Mouse (Mus musculus) heart, embryonic 11.5 days (tissue): Measurements from ENCODE around the gene Tuba4a. TPM values are rescaled to one million over a fixed set of nuclear protein-coding genes. Genes with fewer than 3 reads are reported as not detected.

Experiments
- ATAC-seq: fragments of 200-750 bp; cut with Nextera tagmentation; replicated peaks from 2 replicates; pipeline ENCODE4 v1.8.0; 2017; ENCODE audit warnings: moderate library complexity; ENCODE audit not compliant: insufficient number of reproducible peaks, low FRiP score, low TSS enrichment
- H3K27ac ChIP-seq: fragments of 300-500 bp; sonication (generic); 2 replicates; pipeline ENCODE4 v1.5.1; 2014; ENCODE audit warnings: mild to moderate bottlenecking, low read depth, low read length
- H3K27me3 ChIP-seq: fragments of 300-500 bp; sonication (generic); 2 replicates; pipeline ENCODE4 v1.6.1; 2014; ENCODE audit warnings: mild to moderate bottlenecking, low read length, mixed read lengths; ENCODE audit not compliant: control insufficient read depth, insufficient read depth
- H3K36me3 ChIP-seq: fragments of 300-500 bp; sonication (generic); 2 replicates; pipeline ENCODE4 v1.6.1; 2014; ENCODE audit warnings: mild to moderate bottlenecking, low read length, moderate library complexity, mixed read lengths; ENCODE audit not compliant: control insufficient read depth, insufficient read depth
- H3K4me1 ChIP-seq: fragments of 300-500 bp; sonication (generic); 2 replicates; pipeline ENCODE4 v1.6.1; 2014; ENCODE audit warnings: low read length; ENCODE audit not compliant: control insufficient read depth, insufficient read depth
- H3K4me2 ChIP-seq: fragments of 300-500 bp; sonication (generic); 2 replicates; pipeline ENCODE4 v1.6.1; 2014; ENCODE audit warnings: mild to moderate bottlenecking, moderate library complexity
- H3K4me3 ChIP-seq: fragments of 300-500 bp; sonication (generic); 2 replicates; pipeline ENCODE4 v1.5.1; 2014; ENCODE audit warnings: low read depth, low read length
- H3K9ac ChIP-seq: fragments of 300-500 bp; sonication (generic); 2 replicates; pipeline ENCODE4 v1.6.1; 2014; ENCODE audit warnings: mild to moderate bottlenecking, low read depth, low read length, moderate library complexity
- H3K9me3 ChIP-seq: fragments of 300-500 bp; sonication (generic); replicated peaks from 2 replicates; pipeline ENCODE4 v1.6.1; 2016; ENCODE audit warnings: low read length; ENCODE audit not compliant: control insufficient read depth
- WGBS: fragments of 180-500 bp; shearing (Covaris S2); extraction: QIAGEN DNeasy Blood & Tissue Kit; methylation state at CpG from one replicate; pipeline ENCODE4 v1.1.7; 2014; ENCODE audit not compliant: insufficient replicate concordance; 5-methylcytosine and 5-hydroxymethylcytosine counted together
- polyA plus RNA-seq: library from polyadenylated mRNA; unstranded; fragments of >200 nt; fragmentation: Nextera tagmentation; extraction: Ambion mirVana; gene quantifications from 2 replicates; pipeline ENCODE4 v1.2.1, GENCODE M21; 2014

The Tuba4a gene
- 39.2 and 39.8 TPM in 2 replicates for polyA plus RNA-seq

DNA sequence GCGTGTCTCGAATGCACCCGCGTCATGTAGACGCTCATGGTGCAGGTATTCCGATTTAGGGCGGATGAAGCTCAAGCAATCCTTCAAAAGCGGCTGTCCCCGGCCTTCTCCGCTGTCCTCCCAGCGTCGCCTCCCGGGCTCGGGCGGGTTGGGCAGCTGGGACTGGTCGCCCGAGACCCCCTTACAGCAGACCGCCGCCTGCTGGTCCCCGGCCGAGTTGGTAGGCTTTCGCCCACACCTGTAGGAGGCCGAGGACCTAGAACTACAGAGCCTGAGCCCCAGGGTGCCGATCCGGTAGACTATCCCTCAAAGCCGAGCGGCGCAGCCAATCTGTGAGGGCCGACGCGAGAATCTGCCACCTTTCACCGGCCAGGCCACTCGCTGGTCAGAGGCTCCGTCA, at the start of gene Tuba4a:
Tuba4a (minus strand) TSS at position 335 of the 400 bp plus-strand sequence.
- Histone ChIP-seq H3K4me1 (peaks cover 6% of the 10 kb centered on the region; the same call in 1 of the 2 replicates), H3K27ac (no peak within 1 kb of the TSS), H3K4me2 (peak within 1 kb of the TSS; percentile 100), H3K9me3 (no peaks in the 10 kb centered on the region), H3K9ac (peak within 1 kb of the TSS; percentile 65), H3K36me3 (peaks cover 5% of the 10 kb centered on the region; the same call in 1 of the 2 replicates), H3K4me3 (peak within 1 kb of the TSS; percentile 67), H3K27me3 (peaks cover 54% of the 10 kb centered on the region)
- no peak for ATAC-seq
- WGBS = under 1% methylated on average over 34 of the region's 34 CpGs

DNA sequence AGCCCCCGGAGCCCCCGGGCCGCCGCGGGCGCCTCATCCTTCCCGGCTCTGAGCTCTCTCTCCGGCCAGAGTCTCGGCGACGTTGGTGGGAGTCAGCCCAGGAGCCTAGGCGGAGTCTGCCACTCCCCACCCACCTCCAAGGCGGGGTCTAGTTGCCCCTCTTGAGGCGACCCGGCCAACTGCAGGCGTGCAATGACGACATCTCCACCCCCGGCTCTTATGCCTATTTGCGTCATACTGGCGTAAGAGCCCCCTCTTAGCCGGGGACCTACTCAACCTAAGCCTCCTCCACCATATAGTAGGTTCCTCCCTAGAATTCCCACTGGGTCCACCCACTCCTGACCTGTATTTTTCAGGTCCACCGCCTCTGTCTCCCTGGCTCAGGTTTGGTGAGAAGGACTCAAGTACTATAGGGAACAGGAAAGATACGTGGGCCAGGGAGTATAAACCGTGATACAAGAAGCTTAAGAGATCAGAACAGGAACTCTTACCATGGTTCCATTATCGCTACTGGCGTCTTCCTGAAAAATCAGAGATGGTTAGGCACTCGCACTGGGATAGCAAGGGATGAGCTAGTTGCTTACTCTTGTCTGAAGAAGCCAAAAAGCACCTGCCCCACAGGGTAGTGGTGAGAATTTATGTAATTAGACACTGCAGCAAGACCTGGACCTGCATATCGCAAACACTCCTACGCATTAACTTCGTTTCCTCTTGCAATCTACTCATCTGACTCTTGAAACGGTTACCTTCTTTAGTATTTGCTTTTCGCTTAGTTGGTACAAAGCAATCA, 44.6 kb upstream of the Tuba4a start, which contains the start of gene Ptprn:
Ptprn (minus strand) TSS at position 412 of the 790 bp plus-strand sequence.
- H3K36me3 ChIP-seq = no peaks in the 10 kb centered on the region
- H3K9me3 ChIP-seq = no peaks in the 10 kb centered on the region
- peaks cover 40% of the 10 kb centered on the region for H3K27me3 ChIP-seq
- no peak for ATAC-seq
- H3K27ac ChIP-seq = no peak within 1 kb of the TSS
- H3K4me1 ChIP-seq = no peaks in the 10 kb centered on the region; the same call in 1 of the 2 replicates
- H3K9ac ChIP-seq = no peak within 1 kb of the TSS
- H3K4me3 ChIP-seq = 0 out of 2 replicates have a peak within 1 kb of the TSS, but pooled peaks have one; percentile 0
- H3K4me2 ChIP-seq = peak within 1 kb of the TSS; percentile 39
- 8% methylated on average over 32 of the region's 32 CpGs for WGBS

DNA sequence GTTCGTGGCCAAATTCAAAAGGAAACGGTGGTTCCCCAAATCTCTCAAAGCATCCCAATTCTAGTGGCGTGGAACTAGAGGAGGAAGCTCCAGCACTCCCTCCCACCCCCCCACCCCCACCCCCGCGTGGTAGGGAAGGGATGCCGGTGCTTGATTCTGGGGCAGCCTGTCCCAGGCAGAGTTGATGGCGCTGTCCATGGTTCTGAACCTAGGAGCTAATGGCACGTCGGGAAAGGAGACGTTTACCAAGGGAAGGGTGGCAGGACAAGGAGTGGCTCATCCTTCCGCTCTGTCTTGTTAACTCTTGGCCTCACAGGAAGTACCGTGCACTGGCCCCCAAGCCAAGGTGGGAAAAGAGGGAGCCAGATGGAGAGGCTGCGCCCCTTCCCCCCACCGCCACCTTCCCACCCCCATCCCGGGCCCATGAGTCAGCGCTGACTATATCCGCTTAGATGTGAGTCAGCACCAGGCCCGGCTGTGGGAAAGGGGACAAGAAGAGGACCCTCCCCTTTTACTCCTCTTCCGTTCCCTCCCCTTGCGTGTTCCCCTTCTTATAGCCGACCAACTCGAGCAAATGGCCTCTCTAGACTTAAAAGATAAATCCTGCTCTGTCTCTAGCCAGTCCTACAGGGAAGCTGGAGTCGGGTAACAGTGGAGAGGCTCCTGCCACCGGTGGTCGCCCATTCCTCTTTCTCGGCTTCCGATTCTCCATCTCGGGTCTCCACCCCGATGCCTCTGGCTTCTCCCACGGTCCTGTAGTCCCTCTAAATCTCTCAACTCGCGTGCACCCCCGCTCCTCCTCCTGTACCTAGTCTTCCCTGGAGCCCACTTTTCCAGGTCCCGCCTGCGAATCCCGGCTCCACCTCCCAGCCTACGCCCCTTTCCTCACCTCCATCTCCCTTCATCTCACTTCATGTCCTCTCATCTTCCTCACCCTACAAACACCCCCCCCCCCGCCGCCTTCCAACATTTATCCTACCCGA, 43.6 kb upstream of the Tuba4a start:
- no peaks in the 10 kb centered on the region; the same call in 1 of the 2 replicates for H3K4me1 ChIP-seq
- H3K9me3 ChIP-seq = no peaks in the 10 kb centered on the region
- 2% methylated on average over 40 of the region's 40 CpGs for WGBS
- no peaks in the 10 kb centered on the region for H3K36me3 ChIP-seq
- H3K4me2 ChIP-seq = peak overlapping the region; percentile 39
- H3K27me3 ChIP-seq = peaks cover 40% of the 10 kb centered on the region
- no peak overlapping the region for H3K27ac ChIP-seq
- H3K9ac ChIP-seq = no peak overlapping the region
- ATAC-seq = no peak; the same call in 1 of the 2 replicates
- H3K4me3 ChIP-seq = 0 out of 2 replicates have a peak overlapping the region, but pooled peaks have one; percentile 0

DNA sequence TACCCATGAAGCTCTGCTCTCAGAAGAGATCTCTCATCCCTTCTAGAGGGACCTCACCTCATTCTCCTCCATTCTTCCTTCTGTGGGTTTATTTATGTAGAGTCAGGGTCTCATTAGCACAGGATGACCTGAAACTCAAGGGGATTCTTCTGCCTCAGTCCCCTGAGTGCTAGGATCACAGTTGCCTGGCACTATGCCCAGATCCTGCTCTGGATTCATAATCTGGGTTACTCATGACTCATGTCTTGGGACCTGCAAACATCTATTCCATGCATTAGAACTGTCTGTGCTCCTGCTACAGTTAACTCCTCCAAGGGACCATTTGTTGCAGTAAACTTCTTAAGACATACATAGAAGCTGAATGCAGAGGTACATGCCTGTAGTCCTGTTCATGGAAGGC, 41.6 kb upstream of the Tuba4a start:
- Histone ChIP-seq H3K4me2 (no peak overlapping the region), H3K36me3 (no peaks in the 10 kb centered on the region), H3K9me3 (no peaks in the 10 kb centered on the region), H3K4me1 (no peaks in the 10 kb centered on the region; the same call in 1 of the 2 replicates), H3K9ac (no peak overlapping the region), H3K27ac (no peak overlapping the region), H3K27me3 (peaks cover 37% of the 10 kb centered on the region), H3K4me3 (no peak overlapping the region)
- ATAC-seq = no peak

DNA sequence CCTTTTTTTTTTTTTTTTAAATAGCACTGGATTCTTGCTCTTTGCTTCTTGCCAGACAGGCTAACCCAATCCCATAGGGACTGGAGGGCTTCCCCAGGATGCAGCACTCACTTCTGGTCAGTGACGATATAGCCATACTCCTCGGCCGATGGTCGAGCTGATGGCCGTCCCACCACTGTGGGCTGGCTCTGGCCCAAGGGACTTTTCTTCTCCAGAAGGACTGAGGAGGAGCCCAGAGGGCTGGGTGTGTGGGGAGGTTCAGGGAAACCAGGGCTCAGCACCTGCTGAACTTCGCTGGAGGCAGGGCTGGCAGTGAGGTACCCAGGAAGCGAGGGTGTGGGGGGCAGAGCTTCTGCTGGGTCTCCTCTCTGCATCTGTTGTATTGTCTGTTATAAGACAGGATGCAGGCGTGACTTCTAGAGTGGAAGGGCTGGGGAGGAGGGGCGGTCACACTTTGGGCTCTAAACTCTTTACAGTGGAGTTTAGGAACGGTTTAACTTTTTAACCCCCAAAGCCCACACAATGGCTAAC, 35.9 kb upstream of the Tuba4a start:
- no peak overlapping the region for H3K27ac ChIP-seq
- H3K4me1 ChIP-seq = no peaks in the 10 kb centered on the region
- no peak overlapping the region for H3K9ac ChIP-seq
- ATAC-seq = no peak
- no peaks in the 10 kb centered on the region for H3K36me3 ChIP-seq
- H3K4me3 ChIP-seq = no peak overlapping the region
- WGBS = 64% methylated on average over 10 of the region's 10 CpGs
- no peaks in the 10 kb centered on the region for H3K9me3 ChIP-seq
- H3K4me2 ChIP-seq = no peak overlapping the region
- peaks cover 4% of the 10 kb centered on the region; the same call in 1 of the 2 replicates for H3K27me3 ChIP-seq

DNA sequence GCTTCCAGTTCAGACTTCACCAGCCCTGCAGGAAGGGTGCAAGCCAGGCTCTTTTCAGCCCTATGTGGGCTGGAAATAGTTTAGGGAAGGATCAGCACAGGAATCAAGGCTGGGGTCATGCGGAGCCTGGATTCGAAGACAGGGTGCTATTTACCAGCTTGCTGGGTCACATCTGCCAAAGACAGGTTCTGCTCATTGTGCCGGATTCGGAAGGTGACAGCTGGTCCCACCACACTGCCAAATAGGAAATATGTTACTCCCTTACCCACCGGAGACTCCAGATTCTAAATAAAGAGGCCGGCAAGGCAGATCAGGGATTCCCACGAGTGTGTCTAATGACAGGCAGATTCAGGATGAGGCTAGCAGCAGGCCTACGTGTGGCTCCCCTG, 35.0 kb upstream of the Tuba4a start:
- H3K4me3 ChIP-seq = no peak overlapping the region
- no peaks in the 10 kb centered on the region for H3K36me3 ChIP-seq
- WGBS = 65% methylated on average over 8 of the region's 8 CpGs
- ATAC-seq = no peak
- H3K9ac ChIP-seq = no peak overlapping the region
- H3K27ac ChIP-seq = no peak overlapping the region
- peaks cover 4% of the 10 kb centered on the region; the same call in 1 of the 2 replicates for H3K27me3 ChIP-seq
- no peaks in the 10 kb centered on the region for H3K4me1 ChIP-seq
- no peaks in the 10 kb centered on the region for H3K9me3 ChIP-seq
- no peak overlapping the region for H3K4me2 ChIP-seq

DNA sequence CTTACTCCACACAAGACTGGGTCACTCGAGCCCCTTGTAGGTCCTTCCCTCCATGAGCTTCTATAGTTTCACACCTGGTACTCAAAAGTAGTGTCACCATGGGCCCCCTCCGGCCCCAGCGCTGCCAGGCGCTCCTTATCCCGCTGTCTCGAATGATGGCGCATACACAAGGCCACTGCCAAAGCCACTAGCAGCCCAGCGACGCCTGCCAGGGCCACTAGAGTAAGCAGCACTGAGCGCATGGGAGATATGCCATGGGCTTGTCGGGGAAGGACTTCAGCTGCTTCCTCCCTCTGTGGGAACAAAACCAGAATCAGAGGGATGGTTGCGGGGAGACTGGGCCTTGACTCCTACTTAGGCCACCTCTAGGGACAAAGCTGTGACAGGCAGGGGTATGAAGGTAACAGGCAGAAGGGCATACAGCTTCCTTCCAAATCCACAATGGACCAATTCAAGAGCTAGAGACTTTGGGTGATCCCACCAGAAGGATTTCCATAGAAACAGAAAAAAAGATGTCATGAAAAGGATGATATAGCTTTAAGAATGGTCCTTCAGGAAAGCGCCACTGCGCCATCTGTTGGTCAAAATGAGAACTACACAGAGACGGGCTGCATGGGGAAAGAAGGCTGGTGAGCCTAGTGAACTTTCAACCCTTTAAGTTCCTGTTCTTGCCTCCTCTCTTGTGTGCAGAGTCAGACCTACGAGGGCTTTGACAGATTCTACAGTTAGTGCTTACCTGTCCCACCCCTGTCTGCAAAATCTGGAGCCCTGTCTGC, 34.4 kb upstream of the Tuba4a start:
- Histone ChIP-seq H3K4me1 (no peaks in the 10 kb centered on the region), H3K36me3 (no peaks in the 10 kb centered on the region), H3K27ac (no peak overlapping the region), H3K4me3 (no peak overlapping the region), H3K27me3 (peaks cover 4% of the 10 kb centered on the region; the same call in 1 of the 2 replicates), H3K9ac (no peak overlapping the region), H3K9me3 (no peaks in the 10 kb centered on the region), H3K4me2 (no peak overlapping the region)
- WGBS = 61% methylated on average over 16 of the region's 16 CpGs
- ATAC-seq = no peak
